ENCODE assay signal across 10 mouse cellular contexts in the genomic region with DNA sequence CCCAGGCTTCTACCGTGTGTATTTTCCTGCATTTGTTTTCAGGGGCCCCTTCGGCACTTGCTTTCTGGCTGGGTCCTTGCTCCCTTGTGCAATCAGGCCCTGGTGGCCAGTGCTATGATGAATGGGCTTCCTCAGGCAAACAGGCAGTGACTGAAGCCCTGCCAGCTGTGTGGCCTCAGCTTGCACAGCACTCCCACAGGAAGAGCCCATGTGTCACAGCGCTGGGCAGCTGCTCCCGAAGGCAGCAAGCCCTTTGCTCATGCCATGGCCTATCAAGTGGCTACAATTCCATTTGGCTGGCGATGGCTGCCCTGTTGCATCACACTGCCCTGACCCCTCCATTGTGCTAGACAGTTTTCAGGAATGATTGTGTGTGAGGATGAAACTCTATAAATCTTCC. TPM values are rescaled to one million over a fixed set of nuclear protein-coding genes. Genes with fewer than 3 reads are reported as not detected.
DNase-seq lines count a peak whose midpoint lies in the region; ATAC-seq and TF ChIP-seq lines count a peak whose summit lies in the region.
"Had no signal": no experiment of that assay in that cellular context is flagged by ENCODE, and none has a peak within 500 bp of the region (broad histone marks: within the 10 kb centered on the region; RNA-seq: fewer than 3 reads in every experiment).

No protein-coding gene starts in this region.

- peak; percentile 51; the same call in 1 of the 2 replicates for ATAC-seq in hindbrain, postnatal 0 days
- ATAC-seq in hindbrain, embryonic 14.5 days (ENCODE audit: low FRiP score): no peak
- no peak for ATAC-seq in midbrain, embryonic 15.5 days (replicated peaks)
- ATAC-seq in forebrain, embryonic 13.5 days: no peak

- H3K4me2 ChIP-seq in hindbrain, postnatal 0 days (ENCODE audit: low read depth, low read length): no peak overlapping the region
- no peak overlapping the region for H3K4me2 ChIP-seq in hindbrain, embryonic 14.5 days (replicated peaks)
- no peak overlapping the region for H3K4me2 ChIP-seq in midbrain, embryonic 15.5 days
- H3K4me2 ChIP-seq in forebrain, embryonic 13.5 days: no peak overlapping the region
- H3K4me2 ChIP-seq: heart, embryonic 13.5 days had no signal

- H3K9ac ChIP-seq in hindbrain, postnatal 0 days (replicated peaks; ENCODE audit: low read length): no peak overlapping the region
- H3K9ac ChIP-seq in hindbrain, embryonic 14.5 days: no peak overlapping the region
- H3K9ac ChIP-seq in midbrain, embryonic 15.5 days: no peak overlapping the region
- H3K9ac ChIP-seq in forebrain, embryonic 13.5 days: no peak overlapping the region
- H3K9ac ChIP-seq: heart, embryonic 13.5 days had no signal

- peak; percentile 11 for DNase-seq in hindbrain, postnatal 0 days (ENCODE audit: low spot score)
- DNase-seq in hindbrain, embryonic 14.5 days (ENCODE audit: low spot score): no peak
- DNase-seq in adrenal gland, postnatal 14 days: peak; percentile 90
- peak; percentile 70 for DNase-seq in kidney, postnatal 10 days
- no peak for DNase-seq in natural killer cell, adult 2 months (ENCODE audit: low spot score in 2 of 2)

- H3K36me3 ChIP-seq in hindbrain, postnatal 0 days (ENCODE audit: insufficient read depth, low read length): no peaks in the 10 kb centered on the region
- no peaks in the 10 kb centered on the region for H3K36me3 ChIP-seq in hindbrain, embryonic 14.5 days (replicated peaks; ENCODE audit: control insufficient read depth, insufficient read depth)
- no peaks in the 10 kb centered on the region for H3K36me3 ChIP-seq in macrophage (ENCODE audit: inconsistent target)
- no peaks in the 10 kb centered on the region for H3K36me3 ChIP-seq in midbrain, embryonic 15.5 days (replicated peaks)
- no peaks in the 10 kb centered on the region for H3K36me3 ChIP-seq in forebrain, embryonic 13.5 days (ENCODE audit: poor library complexity, severe bottlenecking)
- H3K36me3 ChIP-seq: G1E; heart, embryonic 13.5 days had no signal

- H3K27me3 ChIP-seq in hindbrain, postnatal 0 days (ENCODE audit: insufficient read depth, low read length): no peaks in the 10 kb centered on the region
- no peaks in the 10 kb centered on the region for H3K27me3 ChIP-seq in hindbrain, embryonic 14.5 days (ENCODE audit: control insufficient read depth, insufficient read depth, low read length)
- no peaks in the 10 kb centered on the region for H3K27me3 ChIP-seq in midbrain, embryonic 15.5 days (replicated peaks)
- H3K27me3 ChIP-seq in forebrain, embryonic 13.5 days: no peaks in the 10 kb centered on the region
- H3K27me3 ChIP-seq: heart, embryonic 13.5 days had no signal

- H3K27ac ChIP-seq in hindbrain, postnatal 0 days: no peak overlapping the region
- H3K27ac ChIP-seq in hindbrain, embryonic 14.5 days: no peak overlapping the region
- peak overlapping the region; percentile 93 for H3K27ac ChIP-seq in macrophage
- no peak overlapping the region for H3K27ac ChIP-seq in midbrain, embryonic 15.5 days
- H3K27ac ChIP-seq in forebrain, embryonic 13.5 days: no peak overlapping the region
- H3K27ac ChIP-seq: heart, embryonic 13.5 days had no signal

- H3K79me2 ChIP-seq in macrophage (ENCODE audit: inconsistent target): no peaks in the 10 kb centered on the region

- no peaks in the 10 kb centered on the region for H3K4me1 ChIP-seq in hindbrain, postnatal 0 days (ENCODE audit: insufficient read depth, low read length)
- no peaks in the 10 kb centered on the region for H3K4me1 ChIP-seq in hindbrain, embryonic 14.5 days (replicated peaks; ENCODE audit: control insufficient read depth, insufficient read depth, low read length)
- no peaks in the 10 kb centered on the region for H3K4me1 ChIP-seq in midbrain, embryonic 15.5 days
- H3K4me1 ChIP-seq in forebrain, embryonic 13.5 days: no peaks in the 10 kb centered on the region

- 48% methylated on average over 5 of the region's 5 CpGs for WGBS in hindbrain, postnatal 0 days
- WGBS in hindbrain, embryonic 14.5 days: 44% methylated on average over 5 of the region's 5 CpGs
- 43% methylated on average over 5 of the region's 5 CpGs for WGBS in macrophage (ENCODE audit: missing documents)
- 77% methylated on average over 5 of the region's 5 CpGs for WGBS in midbrain, embryonic 15.5 days
- WGBS in forebrain, embryonic 13.5 days: 82% methylated on average over 5 of the region's 5 CpGs

- H3K9me3 ChIP-seq in hindbrain, postnatal 0 days (ENCODE audit: low read length): no peaks in the 10 kb centered on the region
- H3K9me3 ChIP-seq in hindbrain, embryonic 14.5 days (ENCODE audit: control insufficient read depth, low read length): no peaks in the 10 kb centered on the region
- H3K9me3 ChIP-seq in midbrain, embryonic 15.5 days: no peaks in the 10 kb centered on the region
- H3K9me3 ChIP-seq in forebrain, embryonic 13.5 days (replicated peaks): no peaks in the 10 kb centered on the region
- H3K9me3 ChIP-seq: G1E; heart, embryonic 13.5 days had no signal

- TF ChIP-seq CTCF in hindbrain, postnatal 0 days (IDR thresholded peaks at IDR 0.05; ENCODE audit: low read depth): no peak

- no peak overlapping the region for H3K4me3 ChIP-seq in hindbrain, postnatal 0 days (ENCODE audit: low read length)
- no peak overlapping the region for H3K4me3 ChIP-seq in hindbrain, embryonic 14.5 days (replicated peaks; ENCODE audit: low read length)
- H3K4me3 ChIP-seq in macrophage (ENCODE audit: inconsistent target): no peak overlapping the region
- H3K4me3 ChIP-seq in midbrain, embryonic 15.5 days: no peak overlapping the region
- no peak overlapping the region for H3K4me3 ChIP-seq in forebrain, embryonic 13.5 days
- H3K4me3 ChIP-seq: heart, embryonic 13.5 days had no signal

RNA-seq across cellular contexts. Expression of gene Atf3, which starts 36.6 kb away (rescaled TPM):
- total RNA-seq in hindbrain, postnatal 0 days (2014; rRNA removed): 1.6 and 1.8 TPM in 2 replicates
- 1.7 and 1.8 TPM in 2 replicates for polyA plus RNA-seq in hindbrain, postnatal 0 days (2015; fragmentation: Nextera tagmentation; extraction: Ambion mirVana)
- 1.4 and 1.8 TPM in 2 replicates for polyA plus RNA-seq in hindbrain, embryonic 14.5 days (2014; fragmentation: Nextera tagmentation; extraction: Ambion mirVana)
- total RNA-seq in adrenal gland, postnatal 14 days (2021): 2.4 and 4.8 TPM in 2 replicates
- 100 to 1,000 TPM in 22 of 26 experiments, 10 to 100 TPM in 4; 71.4 to 886 (median 177) TPM for total RNA-seq in macrophage (2018; cell fraction: chromatin; rRNA removed)
- 1,000 to 10,000 TPM in 3 of 26 experiments, 100 to 1,000 TPM in 23; 230 to 1,349 (median 405) TPM for total RNA-seq in macrophage (2018; cell fraction: cytosol; rRNA removed)
- 1,000 to 10,000 TPM in 2 of 26 experiments, 100 to 1,000 TPM in 24; 130 to 1,042 (median 343) TPM for total RNA-seq in macrophage (2018; cell fraction: nucleus; rRNA removed)
- 201 to 678 TPM (median 211 TPM) in 3 replicates for polyA plus RNA-seq in macrophage (2018)
- 1.5 and 1.6 TPM in 2 replicates for polyA plus RNA-seq in midbrain, embryonic 15.5 days (2015; fragmentation: Nextera tagmentation; extraction: Ambion mirVana)
- polyA plus RNA-seq in forebrain, embryonic 13.5 days (2015; fragmentation: Nextera tagmentation; extraction: Ambion mirVana): 1.0 and 1.4 TPM in 2 replicates
- polyA plus RNA-seq: G1E had no signal

Comparison
In these comparisons a context has a peak if more than half of its experiments do, and no peak if none do; other contexts are left out.
1. DNase-seq: peak in hindbrain, postnatal 0 days (single experiment), adrenal gland, postnatal 14 days (single experiment) and kidney, postnatal 10 days (single experiment); none in hindbrain, embryonic 14.5 days (single experiment) and natural killer cell, adult 2 months (0 of 2).
2. RNA of gene Atf3, which starts 36.6 kb away (polyA plus RNA-seq): 201 to 678 TPM in macrophage; 1.7 to 1.8 TPM in hindbrain, postnatal 0 days, 1.5 to 1.6 TPM in midbrain, embryonic 15.5 days, 1.0 to 1.4 TPM in forebrain, embryonic 13.5 days and 1.4 to 1.8 TPM in hindbrain, embryonic 14.5 days; every median in the first group is over 10 times any median in the second.